Mouse (Mus musculus) olfactory bulb, adult 2 months (tissue): ENCODE measurements around the gene D130052B06Rik.

Experiments used
- CTCF ChIP-seq: fragments of 200-500 bp; IDR thresholded peaks from 2 replicates; pipeline ENCODE4 v1.5.1; 2012; ENCODE audit warnings: low read depth, mild to moderate bottlenecking, low read length, moderate library complexity; ENCODE audit not compliant: insufficient read depth
- POLR2A ChIP-seq: fragments of 200-500 bp; IDR thresholded peaks from 2 replicates; pipeline ENCODE4 v1.6.1; 2012; ENCODE audit warnings: mild to moderate bottlenecking, low read depth, low read length, moderate library complexity; ENCODE audit not compliant: insufficient read depth

- TF ChIP-seq CTCF (no peak), POLR2A (no peak)
Measured at GRCm38 (mm10) chr11:33574944-33575343, 24.2 kb upstream of the D130052B06Rik start.
